Mouse (Mus musculus) midbrain, embryonic 16.5 days (tissue): Measurements from ENCODE around the gene Klhl5. TPM values are rescaled to one million over a fixed set of nuclear protein-coding genes. Genes with fewer than 3 reads are reported as not detected.
A peak's percentile ranks its signal among the peaks of the same experiment; 100 is the strongest.

ENCODE experiments used
- ATAC-seq: fragments of 200-750 bp; cut with Nextera tagmentation; 2 replicates; pipeline ENCODE4 v1.8.0; 2017; ENCODE audit warnings: moderate TSS enrichment
- H3K27ac ChIP-seq: fragments of 300-500 bp; sonication (generic); 2 replicates; pipeline ENCODE4 v1.5.1; 2014; ENCODE audit warnings: mild to moderate bottlenecking, low read length, mixed read lengths
- H3K27me3 ChIP-seq: fragments of 300-500 bp; sonication (generic); 2 replicates; pipeline ENCODE4 v1.6.1; 2014; ENCODE audit warnings: low read depth, low read length, mixed read lengths; ENCODE audit not compliant: control insufficient read depth, insufficient read depth
- H3K36me3 ChIP-seq: fragments of 300-500 bp; sonication (generic); 2 replicates; pipeline ENCODE4 v1.6.1; 2014; ENCODE audit warnings: mild to moderate bottlenecking, low read length, moderate library complexity, mixed read lengths; ENCODE audit not compliant: control insufficient read depth, insufficient read depth
- H3K4me1 ChIP-seq: fragments of 300-500 bp; sonication (generic); 2 replicates; pipeline ENCODE4 v1.6.1; 2014; ENCODE audit warnings: mild to moderate bottlenecking, low read length, mixed read lengths; ENCODE audit not compliant: control insufficient read depth, insufficient read depth
- H3K4me2 ChIP-seq: fragments of 300-500 bp; sonication (generic); 2 replicates; pipeline ENCODE4 v1.6.1; 2014; ENCODE audit warnings: mild to moderate bottlenecking, low read length, mixed read lengths
- H3K4me3 ChIP-seq: fragments of 300-500 bp; sonication (generic); 2 replicates; pipeline ENCODE4 v1.5.1; 2014; ENCODE audit warnings: low read depth, mild to moderate bottlenecking, low read length, moderate library complexity, mixed read lengths
- H3K9ac ChIP-seq: fragments of 300-500 bp; sonication (generic); 2 replicates; pipeline ENCODE4 v1.6.1; 2014; ENCODE audit warnings: low read depth, low read length, mixed read lengths
- H3K9me3 ChIP-seq: fragments of 300-500 bp; sonication (generic); replicated peaks from 2 replicates; pipeline ENCODE4 v1.6.1; 2014; ENCODE audit warnings: mild to moderate bottlenecking, low read length, mixed read lengths; ENCODE audit not compliant: control insufficient read depth, poor library complexity, severe bottlenecking
- WGBS: fragments of 180-500 bp; shearing (Covaris S2); extraction: QIAGEN DNeasy Blood & Tissue Kit; methylation state at CpG from one replicate; pipeline ENCODE4 v1.1.7; 2014; 5-methylcytosine and 5-hydroxymethylcytosine counted together
- polyA plus RNA-seq: library from polyadenylated mRNA; unstranded; fragments of >200 nt; fragmentation: Nextera tagmentation; extraction: Ambion mirVana; gene quantifications from 2 replicates; pipeline ENCODE4 v1.2.1, GENCODE M21; 2015

The Klhl5 gene
- polyA plus RNA-seq, 1 experiment from 2014 or later: 63.9 TPM

DNA sequence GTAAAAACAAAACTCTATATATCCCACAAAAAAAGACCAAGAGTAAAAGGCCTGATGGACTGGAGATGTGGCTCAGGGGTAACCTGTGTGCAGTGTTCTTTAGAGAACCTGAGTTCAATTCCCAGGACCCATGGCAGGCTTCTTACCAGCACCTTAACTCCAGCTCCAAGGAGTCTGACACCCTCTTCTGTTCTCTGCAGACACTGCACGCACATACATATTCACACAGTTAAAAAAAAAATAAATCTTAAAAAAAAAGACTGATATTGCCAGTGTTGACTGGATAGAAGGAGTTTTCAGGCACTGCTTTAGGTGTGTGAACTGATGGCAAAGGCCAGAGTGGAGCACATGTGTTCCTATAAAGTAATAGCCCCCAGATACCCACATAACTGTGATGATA is 18.8 kb downstream of the Klhl5 start:
- H3K36me3 ChIP-seq: no peaks in the 10 kb centered on the region
- H3K4me3 ChIP-seq: no peak overlapping the region
- H3K4me1 ChIP-seq: peaks cover 5% of the 10 kb centered on the region
- no peak overlapping the region for H3K9ac ChIP-seq
- ATAC-seq: no peak
- H3K27me3 ChIP-seq: no peaks in the 10 kb centered on the region
- WGBS: 97% methylated on average over 1 of the region's 1 CpGs
- H3K4me2 ChIP-seq: no peak overlapping the region
- no peaks in the 10 kb centered on the region for H3K9me3 ChIP-seq
- H3K27ac ChIP-seq: no peak overlapping the region

DNA sequence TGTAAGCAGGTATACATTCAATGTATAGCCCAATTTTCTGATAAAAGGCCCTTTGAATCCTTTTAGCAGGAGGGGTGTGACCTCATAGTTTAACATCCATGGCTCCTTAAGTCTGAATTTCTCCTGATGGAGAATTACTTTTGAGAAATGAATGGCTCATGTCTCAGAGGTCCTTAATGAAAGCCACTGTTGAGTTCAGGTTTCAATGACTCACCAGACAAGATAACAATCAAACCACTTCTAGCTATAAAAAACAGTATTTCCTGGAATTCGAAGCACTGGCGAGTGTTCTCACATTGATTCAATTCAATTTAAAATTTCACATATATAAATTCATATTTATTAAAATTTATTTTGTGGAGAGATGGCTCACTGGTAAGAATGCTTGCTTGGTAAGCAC is 21.1 kb downstream of the Klhl5 start:
- no peaks in the 10 kb centered on the region for H3K27me3 ChIP-seq
- H3K9ac ChIP-seq: no peak overlapping the region
- peaks cover 5% of the 10 kb centered on the region for H3K4me1 ChIP-seq
- no peak overlapping the region for H3K27ac ChIP-seq
- 89% methylated on average over 2 of the region's 2 CpGs for WGBS
- H3K36me3 ChIP-seq: no peaks in the 10 kb centered on the region
- no peak overlapping the region for H3K4me2 ChIP-seq
- H3K9me3 ChIP-seq: no peaks in the 10 kb centered on the region
- H3K4me3 ChIP-seq: no peak overlapping the region
- no peak for ATAC-seq

DNA sequence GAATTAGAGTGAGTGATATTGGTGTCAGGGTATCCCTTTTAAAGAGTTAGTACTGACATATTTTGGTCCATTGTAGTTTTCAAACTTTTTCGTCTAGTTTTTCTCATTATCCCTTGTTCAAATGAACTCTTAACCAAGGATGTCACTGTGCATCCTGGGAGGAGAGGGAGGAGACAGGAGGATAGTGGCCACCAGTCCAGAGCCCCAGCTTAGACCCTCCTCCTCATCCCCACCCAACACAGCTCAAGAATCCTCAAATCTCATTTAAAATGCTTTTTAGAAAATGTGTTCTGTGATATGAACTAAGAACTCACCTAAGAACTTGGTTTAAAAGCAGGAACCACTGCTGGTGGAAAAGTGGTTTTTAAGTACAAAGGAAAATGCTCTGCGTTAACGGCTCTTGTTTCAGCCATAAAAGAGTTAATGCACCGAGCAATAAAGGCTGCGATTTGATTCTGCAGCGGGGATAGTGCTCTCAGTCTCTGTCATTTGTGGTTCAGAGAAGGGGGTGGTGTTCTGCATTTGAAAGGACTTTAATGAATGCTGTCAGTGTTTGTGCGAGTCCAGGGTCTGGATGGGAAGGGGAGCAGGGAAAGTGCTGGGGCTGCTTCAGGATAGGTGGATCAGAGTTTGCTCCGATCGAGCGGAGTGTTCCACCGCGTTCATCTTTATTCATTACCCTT is 23.3 kb downstream of the Klhl5 start:
- 1% methylated on average over 12 of the region's 12 CpGs for WGBS

DNA sequence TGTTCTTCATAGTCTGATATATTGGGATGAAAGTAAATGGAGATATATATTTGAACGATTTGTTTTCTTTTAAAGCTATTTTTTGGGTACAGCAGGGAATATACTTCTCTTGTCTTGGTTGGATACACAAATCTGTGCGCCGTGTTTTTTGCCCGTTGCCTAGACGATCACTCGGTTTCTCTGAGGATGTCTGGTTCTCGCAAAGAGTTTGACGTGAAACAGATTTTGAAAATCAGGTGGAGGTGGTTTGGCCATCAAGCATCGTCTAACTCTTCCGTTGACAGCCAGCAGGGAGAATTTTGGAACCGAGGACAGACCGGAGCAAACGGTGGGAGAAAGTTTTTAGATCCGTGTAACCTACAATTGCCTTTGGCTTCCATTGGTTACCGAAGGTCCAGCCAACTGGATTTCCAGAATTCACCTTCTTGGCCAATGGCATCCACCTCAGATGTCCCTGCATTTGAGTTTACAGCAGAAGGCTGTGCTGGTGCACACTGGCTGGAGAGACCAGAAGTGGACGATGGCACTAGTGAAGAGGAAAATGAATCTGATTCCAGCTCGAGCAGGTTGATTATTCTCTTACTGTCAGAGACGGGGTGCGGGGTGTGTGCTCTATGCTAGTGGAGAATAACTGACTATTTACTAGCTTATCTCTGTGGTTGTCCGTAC is 24.0 kb downstream of the Klhl5 start:
- Histone ChIP-seq H3K27me3 (no peaks in the 10 kb centered on the region), H3K27ac (peak overlapping the region; percentile 68), H3K4me3 (peak overlapping the region; percentile 53)

More for the DNA sequence above, 23.3 kb downstream of the Klhl5 start:
- H3K9me3 ChIP-seq: no peaks in the 10 kb centered on the region
- ATAC-seq: peak; percentile 91
- peak overlapping the region; percentile 60 for H3K4me2 ChIP-seq
- peak overlapping the region; percentile 68 for H3K9ac ChIP-seq
- H3K27ac ChIP-seq: peak overlapping the region; percentile 68
- H3K4me1 ChIP-seq: peaks cover 6% of the 10 kb centered on the region
- no peaks in the 10 kb centered on the region for H3K36me3 ChIP-seq
- no peaks in the 10 kb centered on the region for H3K27me3 ChIP-seq
- peak overlapping the region; percentile 53 for H3K4me3 ChIP-seq

DNA sequence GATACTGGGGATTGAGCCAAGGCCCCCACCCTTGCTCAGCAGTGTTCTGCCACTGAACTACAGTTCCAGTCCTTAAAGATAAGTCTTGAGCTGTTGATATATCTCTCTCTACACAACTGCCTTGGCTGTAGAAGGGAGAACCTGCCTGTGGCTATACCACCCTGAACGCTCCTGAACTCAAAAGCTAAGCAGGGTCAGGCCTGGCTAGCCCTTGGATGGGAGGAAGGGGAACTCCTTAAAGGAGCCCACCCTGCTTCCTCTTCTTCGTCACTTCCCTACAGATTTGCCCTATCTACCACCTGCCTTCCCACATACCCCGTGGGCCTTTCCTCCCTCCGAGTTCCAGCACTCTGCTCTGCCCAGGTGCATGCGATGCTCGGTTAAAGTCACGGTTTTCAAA is 28.8 kb downstream of the Klhl5 start:
- H3K27ac ChIP-seq: no peak overlapping the region
- 86% methylated on average over 7 of the region's 7 CpGs for WGBS

More for the DNA sequence above, 24.0 kb downstream of the Klhl5 start:
- Histone ChIP-seq H3K4me2 (peak overlapping the region; percentile 60), H3K9me3 (no peaks in the 10 kb centered on the region), H3K4me1 (peaks cover 8% of the 10 kb centered on the region), H3K36me3 (no peaks in the 10 kb centered on the region), H3K9ac (peak overlapping the region; percentile 68)
- WGBS: 3% methylated on average over 20 of the region's 20 CpGs
- ATAC-seq: peak; percentile 55

DNA sequence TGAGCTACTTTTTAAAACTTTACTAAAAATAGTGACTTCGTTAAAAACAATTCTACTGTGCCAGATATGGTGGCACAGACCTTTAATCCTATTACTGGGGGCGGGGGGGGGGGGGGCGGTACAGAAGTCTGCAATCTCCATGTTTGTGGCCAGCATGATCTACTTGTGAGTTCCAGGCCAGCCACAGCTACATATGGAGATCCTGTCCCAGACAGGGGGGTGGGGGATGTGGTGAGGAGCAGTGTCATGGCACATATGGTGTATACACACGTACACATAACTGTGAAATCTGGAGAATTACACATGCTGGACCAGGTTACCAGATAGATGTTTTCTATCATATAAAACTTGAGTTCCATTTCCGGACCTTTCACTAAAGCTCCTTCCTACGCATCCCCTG is 29.7 kb downstream of the Klhl5 start:
- Histone ChIP-seq H3K27me3 (no peaks in the 10 kb centered on the region), H3K4me1 (peaks cover 10% of the 10 kb centered on the region), H3K4me2 (no peak overlapping the region; the same call in 1 of the 2 replicates), H3K36me3 (no peaks in the 10 kb centered on the region), H3K27ac (no peak overlapping the region), H3K9me3 (no peaks in the 10 kb centered on the region), H3K4me3 (no peak overlapping the region), H3K9ac (no peak overlapping the region)
- WGBS: 85% methylated on average over 6 of the region's 6 CpGs
- no peak for ATAC-seq

More for the DNA sequence above, 28.8 kb downstream of the Klhl5 start:
- H3K4me1 ChIP-seq: peaks cover 10% of the 10 kb centered on the region
- H3K36me3 ChIP-seq: no peaks in the 10 kb centered on the region
- no peak overlapping the region for H3K9ac ChIP-seq
- H3K4me2 ChIP-seq: peak overlapping the region; percentile 26; the same call in 1 of the 2 replicates
- ATAC-seq: no peak
- no peak overlapping the region for H3K4me3 ChIP-seq
- no peaks in the 10 kb centered on the region for H3K27me3 ChIP-seq
- H3K9me3 ChIP-seq: no peaks in the 10 kb centered on the region

DNA sequence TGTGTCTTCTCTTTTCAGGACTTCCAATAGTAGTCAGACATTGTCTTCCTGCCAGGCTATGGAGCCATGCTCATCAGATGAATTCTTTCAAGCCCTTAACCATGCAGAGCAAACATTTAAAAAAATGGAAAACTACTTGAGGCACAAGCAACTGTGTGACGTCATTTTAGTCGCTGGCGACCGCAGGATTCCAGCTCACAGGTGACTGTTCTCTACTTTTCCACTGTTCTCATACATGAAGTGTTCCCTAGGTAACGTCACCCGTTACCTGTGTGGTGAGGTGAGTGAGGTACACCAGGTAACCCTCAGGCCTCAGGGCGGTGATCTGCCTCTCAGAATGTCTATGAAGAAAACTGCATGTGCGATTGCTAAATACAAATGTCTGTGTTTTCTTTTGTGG is 33.9 kb downstream of the Klhl5 start:
- H3K4me2 ChIP-seq: no peak overlapping the region
- ATAC-seq: no peak
- H3K4me1 ChIP-seq: peaks cover 9% of the 10 kb centered on the region
- H3K27ac ChIP-seq: no peak overlapping the region
- peaks cover 13% of the 10 kb centered on the region for H3K36me3 ChIP-seq
- no peaks in the 10 kb centered on the region for H3K27me3 ChIP-seq
- WGBS: 91% methylated on average over 8 of the region's 8 CpGs
- H3K4me3 ChIP-seq: no peak overlapping the region
- no peaks in the 10 kb centered on the region for H3K9me3 ChIP-seq
- no peak overlapping the region for H3K9ac ChIP-seq

DNA sequence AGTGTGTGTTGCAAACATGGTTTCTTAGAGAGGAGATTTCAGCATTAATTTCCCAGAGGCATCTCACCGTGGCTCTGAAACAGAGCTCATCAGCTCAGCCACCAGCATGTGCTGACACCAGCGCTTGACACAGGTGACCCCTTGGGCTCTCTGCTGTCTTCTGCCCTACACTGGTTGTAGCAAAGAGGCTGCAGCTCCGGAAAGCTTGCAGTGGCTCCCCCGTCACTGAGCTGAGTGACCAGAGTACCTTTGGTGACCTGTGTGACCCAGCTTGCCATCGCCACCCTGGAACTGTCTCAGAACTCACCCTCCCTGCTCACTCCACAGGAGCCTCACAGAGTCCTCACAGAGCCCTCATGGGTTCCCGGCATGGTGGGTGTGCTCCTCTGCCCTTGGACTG is 34.9 kb downstream of the Klhl5 start:
- Histone ChIP-seq H3K27me3 (no peaks in the 10 kb centered on the region), H3K27ac (no peak overlapping the region), H3K4me3 (no peak overlapping the region), H3K9me3 (no peaks in the 10 kb centered on the region), H3K9ac (no peak overlapping the region), H3K36me3 (peaks cover 13% of the 10 kb centered on the region), H3K4me2 (no peak overlapping the region), H3K4me1 (peaks cover 6% of the 10 kb centered on the region)
- no peak for ATAC-seq
- WGBS: 87% methylated on average over 6 of the region's 6 CpGs

DNA sequence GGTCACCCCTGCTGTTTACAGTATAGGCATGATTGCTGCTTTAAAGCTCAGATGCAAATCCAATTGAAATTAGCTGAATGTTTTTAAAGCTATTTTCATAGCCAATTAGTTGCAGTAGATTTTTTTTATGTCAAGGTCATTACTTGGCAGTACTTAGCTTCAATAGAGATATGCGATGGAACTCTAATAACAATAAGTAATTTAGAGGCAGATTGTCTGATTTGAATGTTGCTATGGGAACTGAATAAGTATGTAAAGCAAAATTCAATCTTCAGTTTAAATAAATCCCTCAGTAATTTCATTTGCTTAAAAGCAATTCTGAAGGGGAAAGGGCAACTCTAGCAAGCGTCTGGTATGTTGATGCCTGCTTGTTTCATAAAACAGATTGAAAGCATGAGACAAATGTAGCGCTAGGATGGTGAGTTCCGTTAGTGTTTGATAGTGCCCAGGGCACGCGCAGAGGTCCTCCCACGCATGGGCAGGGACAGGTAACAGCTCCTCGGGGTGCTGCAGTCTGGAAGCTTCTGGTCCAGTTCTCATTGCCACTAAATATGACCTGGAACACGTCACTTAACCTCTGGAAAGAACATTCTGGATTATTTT is 38.3 kb downstream of the Klhl5 start:
- Histone ChIP-seq H3K9me3 (no peaks in the 10 kb centered on the region), H3K4me1 (peaks cover 2% of the 10 kb centered on the region; the same call in 1 of the 2 replicates), H3K4me3 (no peak overlapping the region), H3K27ac (peak overlapping the region; percentile 59), H3K27me3 (no peaks in the 10 kb centered on the region), H3K36me3 (peaks cover 19% of the 10 kb centered on the region), H3K9ac (no peak overlapping the region), H3K4me2 (no peak overlapping the region)
- 74% methylated on average over 9 of the region's 9 CpGs for WGBS
- peak; percentile 62; the same call in 1 of the 2 replicates for ATAC-seq
